ENCODE assay signal across 23 mouse cellular contexts in genomic region chr10:123402460-123402859, GRCm38 (mm10).
"Had no signal": no experiment of that assay in that cellular context is flagged by ENCODE, and none has a peak within 500 bp of the region (broad histone marks: within the 10 kb centered on the region; RNA-seq: fewer than 3 reads in every experiment).

No protein-coding gene starts in this region.

- H3K4me3 ChIP-seq: heart, embryonic 10.5 days; heart, embryonic 12.5 days; hindbrain, embryonic 13.5 days; kidney, embryonic 15.5 days; limb, embryonic 13.5 days; limb, embryonic 15.5 days; liver, embryonic 12.5 days had no signal

- H3K36me3 ChIP-seq: heart, embryonic 10.5 days; heart, embryonic 12.5 days; hindbrain, embryonic 13.5 days; kidney, embryonic 15.5 days; limb, embryonic 15.5 days; liver, embryonic 12.5 days had no signal

- H3K27me3 ChIP-seq: heart, embryonic 12.5 days; hindbrain, embryonic 13.5 days; kidney, embryonic 15.5 days; limb, embryonic 13.5 days; limb, embryonic 15.5 days; liver, embryonic 12.5 days had no signal

- DNase-seq: gastrocnemius, postnatal 14 days; gastrocnemius, postnatal 36 days; heart, adult 18-20 months; heart, postnatal 10 days; kidney, adult 11 months; kidney, adult 2 months; kidney, adult 9 months; kidney, postnatal 14 days; kidney, postnatal 36 days; layer of hippocampus, adult 9-11 months; layer of hippocampus, postnatal 36 days; left cerebral cortex, postnatal 4 days had no signal

- H3K4me1 ChIP-seq: heart, embryonic 10.5 days; heart, embryonic 12.5 days; kidney, embryonic 15.5 days; limb, embryonic 13.5 days; limb, embryonic 15.5 days; liver, embryonic 12.5 days had no signal

- H3K27ac ChIP-seq: heart, embryonic 10.5 days; hindbrain, embryonic 13.5 days; kidney, embryonic 15.5 days; kidney, postnatal 0 days; limb, embryonic 13.5 days; limb, embryonic 15.5 days; liver, embryonic 12.5 days; liver, embryonic 14.5 days had no signal

- H3K9ac ChIP-seq: heart, embryonic 12.5 days; hindbrain, embryonic 13.5 days; kidney, embryonic 15.5 days; limb, embryonic 13.5 days; limb, embryonic 15.5 days; liver, embryonic 12.5 days; liver, embryonic 14.5 days had no signal

- ATAC-seq: hindbrain, embryonic 16.5 days; intestine, embryonic 16.5 days; liver, embryonic 12.5 days had no signal

- H3K4me2 ChIP-seq: heart, embryonic 12.5 days; hindbrain, embryonic 13.5 days; kidney, embryonic 15.5 days; limb, embryonic 13.5 days; limb, embryonic 15.5 days; liver, embryonic 12.5 days had no signal

- H3K9me3 ChIP-seq: heart, embryonic 10.5 days had no signal
